Mouse (Mus musculus): ENCODE results near the gene Mpig6b. TPM values are rescaled to one million over a fixed set of nuclear protein-coding genes. Genes with fewer than 3 reads are reported as not detected.

Gene Mpig6b
- polyA plus RNA-seq, 1 experiment from 2014 or later = 0.52 TPM

GRCm38 (mm10) chr17:35026206-35026605, 39.8 kb downstream of the Mpig6b start:
- Histone ChIP-seq H3K9me3 (replicated peaks) (no peaks in the 10 kb centered on the region), H3K4me2 (no peak overlapping the region), H3K4me1 (peaks cover 56% of the 10 kb centered on the region), H3K36me3 (no peaks in the 10 kb centered on the region), H3K27ac (no peak overlapping the region), H3K4me3 (replicated peaks) (no peak overlapping the region), H3K27me3 (no peaks in the 10 kb centered on the region), H3K9ac (no peak overlapping the region)
- ATAC-seq (replicated peaks; ENCODE audit: low FRiP score) = no peak
- WGBS = 44% methylated on average over 5 of the region's 5 CpGs

GRCm38 (mm10) chr17:35024691-35025488, 41.1 kb downstream of the Mpig6b start:
- peaks cover 55% of the 10 kb centered on the region for H3K4me1 ChIP-seq
- H3K9me3 ChIP-seq (replicated peaks) = no peaks in the 10 kb centered on the region
- no peaks in the 10 kb centered on the region for H3K36me3 ChIP-seq
- H3K9ac ChIP-seq = no peak overlapping the region
- H3K4me2 ChIP-seq = no peak overlapping the region
- ATAC-seq (replicated peaks; ENCODE audit: low FRiP score) = no peak
- H3K27me3 ChIP-seq = no peaks in the 10 kb centered on the region
- H3K4me3 ChIP-seq (replicated peaks) = no peak overlapping the region
- 68% methylated on average over 6 of the region's 10 CpGs for WGBS
- no peak overlapping the region for H3K27ac ChIP-seq

DNA sequence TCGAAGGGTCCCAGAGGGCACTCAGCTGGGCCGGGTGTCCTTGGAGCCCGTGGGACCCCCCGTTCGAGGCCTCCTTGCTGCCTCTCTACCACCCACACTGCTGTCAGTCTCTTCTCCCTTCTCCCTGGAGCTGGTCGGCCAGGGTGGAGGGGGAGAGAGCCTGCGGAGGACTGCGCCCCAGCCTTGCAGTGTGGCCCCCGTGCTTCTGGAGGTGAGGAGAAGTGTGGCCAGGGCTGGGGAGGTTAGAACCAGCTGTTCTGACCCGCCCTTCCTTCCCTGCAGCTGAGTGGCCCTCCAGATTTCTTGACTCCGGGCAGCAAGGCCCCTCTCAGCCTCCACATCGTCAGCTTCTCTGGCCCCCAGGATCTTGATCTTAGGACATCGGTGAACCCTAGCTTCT, 41.7 kb downstream of the Mpig6b start:
- no peak overlapping the region for H3K9ac ChIP-seq
- 66% methylated on average over 13 of the region's 13 CpGs for WGBS
- no peak overlapping the region for H3K4me3 ChIP-seq (replicated peaks)
- no peak overlapping the region for H3K27ac ChIP-seq
- no peak overlapping the region for H3K4me2 ChIP-seq
- H3K4me1 ChIP-seq = peaks cover 50% of the 10 kb centered on the region
- H3K27me3 ChIP-seq = no peaks in the 10 kb centered on the region
- H3K36me3 ChIP-seq = no peaks in the 10 kb centered on the region
- no peak for ATAC-seq (replicated peaks; ENCODE audit: low FRiP score)
- no peaks in the 10 kb centered on the region for H3K9me3 ChIP-seq (replicated peaks)

DNA sequence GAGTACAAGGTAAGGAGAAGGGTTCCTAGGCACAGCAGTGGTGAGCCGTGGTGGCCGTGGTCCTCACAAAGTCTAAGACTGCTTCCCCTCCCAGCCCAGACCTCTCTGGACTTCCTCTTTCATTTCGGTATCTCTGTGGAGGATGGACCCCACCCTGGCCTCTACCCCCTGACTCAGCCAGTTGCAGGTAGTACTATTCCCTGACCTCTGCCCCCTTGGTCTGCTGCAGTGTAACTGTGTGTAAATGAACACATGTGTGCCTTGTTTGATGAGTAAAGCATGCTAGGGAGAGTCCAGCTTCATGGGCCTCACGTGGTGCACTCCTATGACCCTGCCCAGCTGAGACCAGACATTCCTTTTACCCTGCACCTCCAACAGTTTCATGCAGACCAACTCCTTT, 42.2 kb downstream of the Mpig6b start:
- no peak overlapping the region for H3K27ac ChIP-seq
- 77% methylated on average over 4 of the region's 4 CpGs for WGBS
- ATAC-seq (replicated peaks; ENCODE audit: low FRiP score) = no peak
- H3K4me2 ChIP-seq = no peak overlapping the region
- H3K9me3 ChIP-seq (replicated peaks) = no peaks in the 10 kb centered on the region
- no peak overlapping the region for H3K9ac ChIP-seq
- no peaks in the 10 kb centered on the region for H3K36me3 ChIP-seq
- no peaks in the 10 kb centered on the region for H3K27me3 ChIP-seq
- H3K4me1 ChIP-seq = peaks cover 49% of the 10 kb centered on the region
- H3K4me3 ChIP-seq (replicated peaks) = no peak overlapping the region

DNA sequence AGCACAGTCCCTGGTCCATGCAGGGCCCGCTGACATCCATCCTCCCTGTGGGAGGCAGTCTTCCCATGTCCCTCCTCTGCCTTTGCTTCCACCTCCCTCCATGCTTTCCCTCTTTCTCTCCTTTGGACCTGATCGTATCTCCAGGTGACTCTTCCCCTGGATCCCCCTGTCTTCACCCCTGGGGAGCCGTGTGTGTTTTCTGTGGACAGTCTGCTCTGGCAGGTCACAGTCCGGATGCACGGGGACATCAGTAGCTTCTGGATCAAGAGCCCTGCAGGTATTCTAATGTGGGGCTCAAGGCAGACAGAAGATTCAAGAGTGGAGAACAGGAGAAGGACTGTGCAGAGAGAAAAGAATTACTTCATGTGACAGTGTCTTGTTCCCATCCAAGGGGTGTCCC, 42.8 kb downstream of the Mpig6b start:
- H3K27ac ChIP-seq = no peak overlapping the region
- 79% methylated on average over 5 of the region's 5 CpGs for WGBS
- no peak overlapping the region for H3K4me3 ChIP-seq (replicated peaks)
- H3K4me1 ChIP-seq = peaks cover 46% of the 10 kb centered on the region
- H3K4me2 ChIP-seq = no peak overlapping the region
- ATAC-seq (replicated peaks; ENCODE audit: low FRiP score) = no peak
- no peaks in the 10 kb centered on the region for H3K9me3 ChIP-seq (replicated peaks)
- no peaks in the 10 kb centered on the region for H3K36me3 ChIP-seq
- H3K9ac ChIP-seq = no peak overlapping the region
- H3K27me3 ChIP-seq = no peaks in the 10 kb centered on the region

DNA sequence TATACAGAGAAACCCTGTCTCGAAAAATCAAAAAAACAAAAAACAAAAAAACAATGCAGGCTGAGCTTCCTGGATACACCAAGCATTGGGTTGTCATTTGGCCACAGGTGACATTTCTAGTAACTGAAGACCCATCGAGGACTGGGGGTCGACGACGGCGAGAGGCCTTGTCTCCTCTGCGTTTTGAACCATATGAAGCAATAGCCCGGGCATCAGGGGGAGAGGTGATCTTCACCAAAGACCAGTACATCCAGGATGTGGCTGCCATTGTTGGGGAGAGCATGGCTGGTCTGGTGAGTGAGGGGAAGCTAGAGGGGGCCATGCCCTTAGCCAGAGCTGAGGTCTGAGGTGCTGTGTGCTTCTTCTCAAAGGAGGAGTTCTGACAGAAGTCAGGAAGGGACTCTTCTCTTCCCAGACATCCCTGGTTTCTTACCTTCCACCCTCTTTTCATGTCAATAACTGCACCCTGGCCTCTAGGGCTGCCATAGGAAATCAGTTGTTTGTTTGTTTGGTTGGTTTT, 43.4 kb downstream of the Mpig6b start:
- no peak overlapping the region for H3K4me3 ChIP-seq (replicated peaks)
- no peaks in the 10 kb centered on the region for H3K27me3 ChIP-seq
- H3K4me1 ChIP-seq = peaks cover 43% of the 10 kb centered on the region
- no peak overlapping the region for H3K9ac ChIP-seq
- ATAC-seq (replicated peaks; ENCODE audit: low FRiP score) = no peak
- H3K4me2 ChIP-seq = no peak overlapping the region
- no peaks in the 10 kb centered on the region; the same call in 1 of the 2 replicates for H3K36me3 ChIP-seq
- WGBS = 92% methylated on average over 8 of the region's 8 CpGs
- H3K27ac ChIP-seq = peak overlapping the region; percentile 76; the same call in 1 of the 2 replicates
- H3K9me3 ChIP-seq (replicated peaks) = no peaks in the 10 kb centered on the region

DNA sequence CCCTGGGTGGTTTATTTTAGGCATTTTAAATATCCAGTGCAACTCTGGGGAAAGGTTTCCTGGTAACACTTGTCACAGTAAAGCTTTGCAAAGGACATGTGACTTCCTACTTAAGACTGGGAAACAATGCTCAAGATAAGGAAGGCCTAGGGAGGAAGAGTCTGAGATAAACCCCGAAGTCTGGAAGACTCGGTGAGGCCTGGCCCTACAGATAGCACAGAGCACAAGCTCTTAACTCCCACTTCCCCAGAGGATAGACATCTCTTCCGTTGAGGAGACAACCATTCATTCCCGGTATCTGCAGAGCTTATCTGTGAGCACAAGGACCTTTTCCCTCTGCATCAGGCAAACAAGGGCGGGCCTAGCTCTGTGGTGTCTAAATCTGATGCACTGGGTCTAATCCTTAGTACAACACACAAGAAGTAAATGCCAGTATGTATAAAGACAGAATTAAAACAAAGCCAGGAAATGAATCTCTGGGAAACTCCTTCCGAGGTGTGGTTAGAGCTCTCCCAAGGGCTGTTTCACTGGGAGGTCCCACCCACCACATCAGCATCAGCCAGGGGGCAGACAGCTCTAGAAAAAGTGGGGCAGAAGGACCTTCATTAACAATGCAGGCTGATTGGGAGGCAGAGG, 44.0 kb downstream of the Mpig6b start:
- Histone ChIP-seq H3K36me3 (peaks cover 3% of the 10 kb centered on the region), H3K9me3 (replicated peaks) (no peaks in the 10 kb centered on the region), H3K27ac (peak overlapping the region; percentile 76), H3K4me2 (peak overlapping the region; percentile 46; the same call in 1 of the 2 replicates), H3K4me3 (replicated peaks) (no peak overlapping the region), H3K4me1 (peaks cover 37% of the 10 kb centered on the region), H3K9ac (no peak overlapping the region), H3K27me3 (no peaks in the 10 kb centered on the region)
- 0 out of 2 replicates have a peak, but pooled peaks have one; percentile 16 for ATAC-seq (replicated peaks; ENCODE audit: low FRiP score)
- WGBS = 56% methylated on average over 6 of the region's 6 CpGs

- Histone ChIP-seq H3K4me2 (peak overlapping the region; percentile 46), H3K9ac (peak overlapping the region; percentile 26; the same call in 1 of the 2 replicates), H3K27ac (peak overlapping the region; percentile 76), H3K4me1 (peaks cover 41% of the 10 kb centered on the region), H3K27me3 (no peaks in the 10 kb centered on the region), H3K4me3 (replicated peaks) (peak overlapping the region; percentile 10; the same call in 1 of the 2 replicates), H3K9me3 (replicated peaks) (no peaks in the 10 kb centered on the region), H3K36me3 (peaks cover 10% of the 10 kb centered on the region)
- 10% methylated on average over 17 of the region's 17 CpGs for WGBS
- ATAC-seq (replicated peaks; ENCODE audit: low FRiP score) = peak; percentile 65
Measured at GRCm38 (mm10) chr17:35021163-35021808, 44.7 kb downstream of the Mpig6b start.

DNA sequence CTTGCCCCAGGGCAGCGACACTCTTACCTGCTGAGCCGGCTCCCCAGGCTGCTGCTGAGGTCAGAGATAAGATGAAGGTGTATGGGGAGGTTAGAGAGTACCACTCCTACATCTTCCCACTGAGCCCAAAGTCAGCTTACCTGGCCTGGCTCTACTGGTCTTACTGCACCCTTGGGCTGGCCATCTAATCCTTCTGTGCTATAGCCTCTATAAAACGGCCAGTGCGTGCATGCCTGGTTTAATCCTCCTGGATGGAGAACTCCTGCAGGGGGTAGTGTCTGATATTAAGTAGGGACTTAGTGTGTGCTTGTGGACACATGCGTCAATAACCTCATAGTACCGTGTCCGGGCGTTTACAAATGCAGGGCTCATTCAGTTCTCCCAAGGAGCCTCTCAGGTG, 45.4 kb downstream of the Mpig6b start:
- Histone ChIP-seq H3K9ac (no peak overlapping the region), H3K9me3 (replicated peaks) (no peaks in the 10 kb centered on the region), H3K27ac (no peak overlapping the region), H3K27me3 (no peaks in the 10 kb centered on the region), H3K4me2 (no peak overlapping the region), H3K4me1 (peaks cover 37% of the 10 kb centered on the region), H3K4me3 (replicated peaks) (no peak overlapping the region), H3K36me3 (peaks cover 17% of the 10 kb centered on the region)
- 88% methylated on average over 8 of the region's 8 CpGs for WGBS
- ATAC-seq (replicated peaks; ENCODE audit: low FRiP score) = no peak

- 71% methylated on average over 11 of the region's 11 CpGs for WGBS
- peaks cover 32% of the 10 kb centered on the region for H3K4me1 ChIP-seq
- no peaks in the 10 kb centered on the region for H3K27me3 ChIP-seq
- no peaks in the 10 kb centered on the region for H3K9me3 ChIP-seq (replicated peaks)
- H3K4me3 ChIP-seq (replicated peaks) = no peak overlapping the region
- no peak overlapping the region for H3K9ac ChIP-seq
- no peak overlapping the region for H3K4me2 ChIP-seq
- H3K27ac ChIP-seq = no peak overlapping the region
- ATAC-seq (replicated peaks; ENCODE audit: low FRiP score) = no peak
- H3K36me3 ChIP-seq = peaks cover 23% of the 10 kb centered on the region
Measured at GRCm38 (mm10) chr17:35019894-35020293, 46.1 kb downstream of the Mpig6b start.

DNA sequence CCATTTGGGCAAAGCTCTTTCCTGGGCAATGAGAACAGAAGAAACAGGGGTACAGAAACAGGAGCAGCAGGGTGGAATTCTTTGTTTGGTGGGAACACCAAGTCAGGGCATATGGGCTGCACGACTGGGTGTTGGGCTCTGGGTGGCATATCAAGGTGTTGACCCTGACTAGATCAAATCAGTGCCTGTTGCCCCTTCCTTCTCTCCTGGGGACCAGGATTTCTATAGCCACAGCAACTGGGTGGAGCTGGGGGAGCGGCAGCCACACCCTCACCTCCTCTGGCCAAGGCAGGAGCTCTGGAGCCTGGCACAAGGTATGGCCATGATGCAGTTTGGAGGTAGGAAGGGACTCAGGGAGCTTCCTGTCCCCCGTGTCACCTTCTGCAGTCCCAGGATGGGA, 47.8 kb downstream of the Mpig6b start:
- WGBS = 84% methylated on average over 3 of the region's 3 CpGs
- no peak for ATAC-seq (replicated peaks; ENCODE audit: low FRiP score)
- no peaks in the 10 kb centered on the region for H3K27me3 ChIP-seq

GRCm38 (mm10) chr17:35017706-35018030, 48.3 kb downstream of the Mpig6b start:
- ATAC-seq (replicated peaks; ENCODE audit: low FRiP score) = no peak
- 71% methylated on average over 14 of the region's 14 CpGs for WGBS

More for the DNA sequence above, 47.8 kb downstream of the Mpig6b start:
- Histone ChIP-seq H3K9ac (no peak overlapping the region), H3K36me3 (peaks cover 41% of the 10 kb centered on the region), H3K27ac (no peak overlapping the region), H3K4me2 (no peak overlapping the region), H3K4me3 (replicated peaks) (no peak overlapping the region), H3K4me1 (peaks cover 19% of the 10 kb centered on the region), H3K9me3 (replicated peaks) (no peaks in the 10 kb centered on the region)

More at GRCm38 (mm10) chr17:35017706-35018030, 48.3 kb downstream of the Mpig6b start:
- no peak overlapping the region for H3K9ac ChIP-seq
- H3K27me3 ChIP-seq = no peaks in the 10 kb centered on the region
- peaks cover 19% of the 10 kb centered on the region for H3K4me1 ChIP-seq
- H3K27ac ChIP-seq = no peak overlapping the region
- H3K36me3 ChIP-seq = peaks cover 46% of the 10 kb centered on the region
- no peak overlapping the region for H3K4me3 ChIP-seq (replicated peaks)
- no peak overlapping the region for H3K4me2 ChIP-seq
- H3K9me3 ChIP-seq (replicated peaks) = no peaks in the 10 kb centered on the region

Data from kidney, embryonic 15.5 days (tissue).